Mouse (Mus musculus): ENCODE results near the gene Gm49321. TPM values are rescaled to one million over a fixed set of nuclear protein-coding genes. Genes with fewer than 3 reads are reported as not detected.

Gene Gm49321
- polyA plus RNA-seq, 1 experiment = not detected

DNA sequence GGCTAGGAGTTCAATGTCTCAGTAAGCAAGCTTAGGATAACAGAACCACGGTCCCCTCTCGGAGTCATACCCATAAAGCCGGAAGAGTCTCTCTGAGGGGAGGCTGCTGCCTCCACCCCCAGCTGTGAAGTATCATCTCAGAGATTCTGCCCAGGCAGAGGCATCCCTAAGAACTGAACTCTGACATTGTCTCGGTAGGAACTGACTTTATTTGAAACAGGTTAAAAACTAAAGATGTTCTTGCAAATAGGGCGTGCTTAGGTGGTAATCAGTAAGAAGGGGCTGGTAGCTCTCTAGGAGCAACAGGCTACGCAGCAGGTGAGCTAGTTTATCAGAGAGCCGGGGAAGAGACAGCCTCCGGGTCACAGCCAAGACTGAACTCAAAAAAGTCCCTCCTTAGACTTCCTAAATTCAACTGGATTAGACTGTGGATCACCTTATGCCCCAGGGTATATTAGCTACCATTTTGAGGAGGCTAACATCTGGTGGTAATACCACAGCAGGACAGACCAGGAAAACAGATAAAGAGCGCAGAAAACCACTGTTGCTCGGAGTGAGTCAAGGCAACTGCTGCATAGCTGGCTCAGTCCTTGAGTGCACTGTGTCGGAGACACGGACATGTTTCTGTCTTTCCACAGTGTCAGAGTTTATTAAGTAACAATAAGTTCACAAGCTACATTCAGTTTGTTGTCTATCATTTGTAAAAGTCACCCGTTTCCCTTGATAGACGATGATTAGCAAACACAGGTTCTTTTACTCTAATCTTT lies 16.1 kb downstream of the Gm49321 start:
- Histone ChIP-seq H3K79me2 (ENCODE audit: control insufficient read depth, insufficient read depth) (no peaks in the 10 kb centered on the region), H3K36me3 (ENCODE audit: control insufficient read depth, insufficient read depth) (peaks cover 7% of the 10 kb centered on the region), H3K4me3 (no peak overlapping the region), H3ac (ENCODE audit: control insufficient read depth, insufficient read length) (no peak overlapping the region), H3K27me3 (ENCODE audit: control insufficient read depth, insufficient read depth, insufficient read length) (no peaks in the 10 kb centered on the region), H3K4me2 (ENCODE audit: low read depth) (no peak overlapping the region)
- no peak for TF ChIP-seq MYOD1 (IDR thresholded peaks at IDR 0.05; ENCODE audit: control insufficient read depth in 1 of 3, insufficient read length in 2 of 3, low read depth in 2 of 3)
- no peak for TF ChIP-seq TCF3 (IDR thresholded peaks at IDR 0.05; ENCODE audit: insufficient read length, low read depth)
- no peak for TF ChIP-seq SRF (IDR thresholded peaks at IDR 0.05; ENCODE audit: control insufficient read depth, insufficient read length, low read depth)
- no peak for TF ChIP-seq POLR2AphosphoS2 (IDR thresholded peaks at IDR 0.05; ENCODE audit: insufficient read length, low read depth)

DNA sequence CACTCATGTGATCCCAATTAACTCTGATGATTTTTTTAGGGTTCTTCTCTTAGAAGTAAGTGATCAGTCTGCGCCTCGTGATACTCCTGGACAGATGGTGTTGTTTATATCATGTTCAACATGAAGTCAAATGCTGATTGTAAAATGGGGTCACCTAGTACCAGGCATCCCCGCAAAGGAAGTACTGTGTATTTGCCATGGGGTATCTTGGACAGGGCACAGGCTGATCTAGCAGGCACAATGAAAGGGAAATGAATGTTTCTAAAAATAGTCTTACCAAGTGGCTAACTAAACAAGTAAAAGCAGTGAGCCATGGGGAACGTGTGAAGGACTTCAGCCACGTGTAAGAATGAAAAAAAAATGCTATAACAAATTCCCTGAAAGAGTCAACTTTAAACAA lies 17.3 kb downstream of the Gm49321 start:
- no peak overlapping the region for H3K4me2 ChIP-seq (ENCODE audit: low read depth)
- no peak overlapping the region for H3ac ChIP-seq (ENCODE audit: control insufficient read depth, insufficient read length)
- no peaks in the 10 kb centered on the region for H3K36me3 ChIP-seq (ENCODE audit: control insufficient read depth, insufficient read depth)
- TF ChIP-seq TCF12 (IDR thresholded peaks at IDR 0.05; ENCODE audit: insufficient read depth, poor library complexity, severe bottlenecking) (no peak), TCF3 (IDR thresholded peaks at IDR 0.05; ENCODE audit: insufficient read length, low read depth) (no peak), CEBPB (IDR thresholded peaks at IDR 0.05; ENCODE audit: insufficient read depth, poor library complexity, severe bottlenecking) (no peak), MYOD1 (IDR thresholded peaks at IDR 0.05; ENCODE audit: control insufficient read depth in 1 of 3, insufficient read length in 2 of 3, low read depth in 2 of 3) (no peak), MYOG (IDR thresholded peaks at IDR 0.05; ENCODE audit: control insufficient read depth in 1 of 3, insufficient read depth in 1 of 3, insufficient read length in 2 of 3, low read depth in 2 of 3) (no peak)
- no peak overlapping the region for H3K4me3 ChIP-seq
- no peaks in the 10 kb centered on the region for H3K79me2 ChIP-seq (ENCODE audit: control insufficient read depth, insufficient read depth)
- no peaks in the 10 kb centered on the region for H3K27me3 ChIP-seq (ENCODE audit: control insufficient read depth, insufficient read depth, insufficient read length)

DNA sequence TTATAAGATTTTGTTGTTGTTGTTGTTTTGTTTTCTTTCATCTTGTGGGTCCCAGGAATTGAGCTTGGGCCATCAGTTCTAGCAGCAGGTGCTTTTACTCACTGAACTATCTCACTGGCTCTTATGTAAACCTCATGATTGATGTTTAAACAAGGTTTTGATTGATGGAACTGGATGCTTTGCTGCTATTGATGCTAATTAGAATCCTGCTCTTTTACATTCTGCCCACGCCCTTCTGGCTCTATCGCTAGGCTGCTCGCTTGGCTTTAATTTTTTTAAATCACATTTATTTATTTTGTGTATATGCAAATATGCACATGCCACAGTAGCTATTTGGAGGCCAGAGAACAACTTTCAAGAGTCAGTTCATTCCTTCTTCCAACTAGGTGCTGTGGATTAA lies 20.2 kb downstream of the Gm49321 start:
- H3K4me2 ChIP-seq (ENCODE audit: low read depth) = no peak overlapping the region
- H3K79me2 ChIP-seq (ENCODE audit: control insufficient read depth, insufficient read depth) = no peaks in the 10 kb centered on the region
- H3K36me3 ChIP-seq (ENCODE audit: control insufficient read depth, insufficient read depth) = no peaks in the 10 kb centered on the region
- H3K27me3 ChIP-seq (ENCODE audit: control insufficient read depth, insufficient read depth, insufficient read length) = no peaks in the 10 kb centered on the region
- no peak overlapping the region for H3K4me3 ChIP-seq
- TF ChIP-seq MYOD1 (IDR thresholded peaks at IDR 0.05; ENCODE audit: control insufficient read depth in 1 of 3, insufficient read length in 2 of 3, low read depth in 2 of 3) (no peak), TCF12 (IDR thresholded peaks at IDR 0.05; ENCODE audit: insufficient read depth, poor library complexity, severe bottlenecking) (no peak), REST (IDR thresholded peaks at IDR 0.05; ENCODE audit: insufficient read depth, insufficient read length) (no peak), MYOG (IDR thresholded peaks at IDR 0.05; ENCODE audit: control insufficient read depth in 1 of 3, insufficient read depth in 1 of 3, insufficient read length in 2 of 3, low read depth in 2 of 3) (no peak), TCF3 (IDR thresholded peaks at IDR 0.05; ENCODE audit: insufficient read length, low read depth) (no peak), POLR2AphosphoS2 (IDR thresholded peaks at IDR 0.05; ENCODE audit: insufficient read length, low read depth) (no peak), USF1 (IDR thresholded peaks at IDR 0.05; ENCODE audit: low read depth) (no peak), MAX (IDR thresholded peaks at IDR 0.05; ENCODE audit: low read depth) (no peak), E2F4 (IDR thresholded peaks at IDR 0.05; ENCODE audit: insufficient read depth) (no peak), CEBPB (IDR thresholded peaks at IDR 0.05; ENCODE audit: insufficient read depth, poor library complexity, severe bottlenecking) (no peak), POLR2A (IDR thresholded peaks at IDR 0.05; ENCODE audit: insufficient read length, low read depth) (no peak), SRF (IDR thresholded peaks at IDR 0.05; ENCODE audit: control insufficient read depth, insufficient read length, low read depth) (no peak)
- H3ac ChIP-seq (ENCODE audit: control insufficient read depth, insufficient read length) = no peak overlapping the region

DNA sequence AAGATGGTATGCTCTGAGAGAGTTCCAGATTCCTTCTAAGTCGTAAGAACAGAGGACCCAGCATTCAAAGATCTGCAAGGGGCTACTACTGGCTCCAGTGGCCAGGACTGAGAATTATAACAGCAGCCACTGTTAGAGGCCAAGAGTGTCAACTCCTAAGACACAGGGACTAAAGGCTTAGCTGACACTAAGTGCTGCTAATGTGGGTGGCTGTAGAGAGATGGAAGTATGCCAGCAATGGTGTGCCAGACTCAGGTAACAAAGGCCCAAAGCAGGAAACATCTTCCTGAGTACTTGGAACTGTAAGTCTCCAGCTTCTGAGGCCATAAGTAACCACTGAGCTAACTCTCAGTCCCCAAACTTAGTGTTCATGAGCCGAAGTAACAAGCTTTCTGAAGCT lies 21.4 kb downstream of the Gm49321 start:
- no peaks in the 10 kb centered on the region for H3K27me3 ChIP-seq (ENCODE audit: control insufficient read depth, insufficient read depth, insufficient read length)
- H3K4me2 ChIP-seq (ENCODE audit: low read depth) = no peak overlapping the region
- no peaks in the 10 kb centered on the region for H3K79me2 ChIP-seq (ENCODE audit: control insufficient read depth, insufficient read depth)
- no peak for TF ChIP-seq CEBPB (IDR thresholded peaks at IDR 0.05; ENCODE audit: insufficient read depth, poor library complexity, severe bottlenecking)
- TF ChIP-seq MAX (IDR thresholded peaks at IDR 0.05; ENCODE audit: low read depth) = no peak
- no peak for TF ChIP-seq SRF (IDR thresholded peaks at IDR 0.05; ENCODE audit: control insufficient read depth, insufficient read length, low read depth)
- no peak for TF ChIP-seq TCF3 (IDR thresholded peaks at IDR 0.05; ENCODE audit: insufficient read length, low read depth)
- no peak for TF ChIP-seq POLR2A (IDR thresholded peaks at IDR 0.05; ENCODE audit: insufficient read length, low read depth)
- TF ChIP-seq USF1 (IDR thresholded peaks at IDR 0.05; ENCODE audit: low read depth) = no peak
- no peak for TF ChIP-seq MYOD1 (IDR thresholded peaks at IDR 0.05; ENCODE audit: control insufficient read depth in 1 of 3, insufficient read length in 2 of 3, low read depth in 2 of 3)
- H3K4me3 ChIP-seq = no peak overlapping the region
- no peaks in the 10 kb centered on the region for H3K36me3 ChIP-seq (ENCODE audit: control insufficient read depth, insufficient read depth)
- no peak overlapping the region for H3ac ChIP-seq (ENCODE audit: control insufficient read depth, insufficient read length)

Data from myocyte (in vitro differentiated cells).